Mouse (Mus musculus) midbrain, embryonic 15.5 days (tissue): Measurements from ENCODE around the gene Dpp4. TPM values are rescaled to one million over a fixed set of nuclear protein-coding genes. Genes with fewer than 3 reads are reported as not detected.
A peak's percentile ranks its signal among the peaks of the same experiment; 100 is the strongest.

Experiments
- ATAC-seq: fragments of 200-750 bp; cut with Nextera tagmentation; replicated peaks from 2 replicates; pipeline ENCODE4 v1.8.0; 2017; ENCODE audit warnings: moderate TSS enrichment
- H3K27ac ChIP-seq: fragments of 300-500 bp; sonication (generic); 2 replicates; pipeline ENCODE4 v1.5.1; 2015; ENCODE audit warnings: mild to moderate bottlenecking, inconsistent platforms
- H3K27me3 ChIP-seq: fragments of 300-500 bp; sonication (generic); replicated peaks from 2 replicates; pipeline ENCODE4 v1.6.1; 2015; ENCODE audit warnings: inconsistent platforms
- H3K36me3 ChIP-seq: fragments of 300-500 bp; sonication (generic); replicated peaks from 2 replicates; pipeline ENCODE4 v1.6.1; 2015; ENCODE audit warnings: inconsistent platforms
- H3K4me1 ChIP-seq: fragments of 300-500 bp; sonication (generic); 2 replicates; pipeline ENCODE4 v1.6.1; 2015; ENCODE audit warnings: inconsistent platforms
- H3K4me2 ChIP-seq: fragments of 300-500 bp; sonication (generic); 2 replicates; pipeline ENCODE4 v1.6.1; 2015; ENCODE audit warnings: inconsistent platforms, mild to moderate bottlenecking, moderate library complexity
- H3K4me3 ChIP-seq: fragments of 300-500 bp; sonication (generic); 2 replicates; pipeline ENCODE4 v1.5.1; 2015; ENCODE audit warnings: mild to moderate bottlenecking, inconsistent platforms
- H3K9ac ChIP-seq: fragments of 300-500 bp; sonication (generic); 2 replicates; pipeline ENCODE4 v1.6.1; 2015; ENCODE audit warnings: mild to moderate bottlenecking, inconsistent platforms
- H3K9me3 ChIP-seq: fragments of 300-500 bp; sonication (generic); 2 replicates; pipeline ENCODE4 v1.6.1; 2016; ENCODE audit warnings: inconsistent platforms
- WGBS: fragments of 180-500 bp; shearing (Covaris S2); methylation state at CpG from one replicate; pipeline ENCODE4 v1.1.7; 2015; ENCODE audit warnings: mixed read lengths; 5-methylcytosine and 5-hydroxymethylcytosine counted together
- polyA plus RNA-seq: library from polyadenylated mRNA; unstranded; fragments of >200 nt; fragmentation: Nextera tagmentation; extraction: Ambion mirVana; gene quantifications from 2 replicates; pipeline ENCODE4 v1.2.1, GENCODE M21; 2015

Dpp4 gene
- polyA plus RNA-seq, 1 experiment from 2014 or later: 3.8 TPM

GRCm38 (mm10) chr2:62431245-62431795 is 19.3 kb upstream of the Dpp4 start:
- no peaks in the 10 kb centered on the region for H3K36me3 ChIP-seq
- no peaks in the 10 kb centered on the region for H3K27me3 ChIP-seq
- H3K4me3 ChIP-seq: no peak overlapping the region
- H3K4me1 ChIP-seq: no peaks in the 10 kb centered on the region
- no peak for ATAC-seq
- H3K27ac ChIP-seq: no peak overlapping the region
- H3K4me2 ChIP-seq: no peak overlapping the region
- 82% methylated on average over 8 of the region's 8 CpGs for WGBS
- H3K9me3 ChIP-seq: no peaks in the 10 kb centered on the region
- H3K9ac ChIP-seq: no peak overlapping the region

GRCm38 (mm10) chr2:62425941-62426340 is 13.9 kb upstream of the Dpp4 start:
- Histone ChIP-seq H3K9me3 (no peaks in the 10 kb centered on the region), H3K4me1 (no peaks in the 10 kb centered on the region), H3K36me3 (no peaks in the 10 kb centered on the region), H3K9ac (no peak overlapping the region), H3K27ac (no peak overlapping the region), H3K4me2 (no peak overlapping the region), H3K27me3 (no peaks in the 10 kb centered on the region), H3K4me3 (no peak overlapping the region)
- WGBS: 87% methylated on average over 3 of the region's 3 CpGs
- no peak for ATAC-seq

GRCm38 (mm10) chr2:62423343-62423776 is 11.3 kb upstream of the Dpp4 start:
- Histone ChIP-seq H3K9ac (no peak overlapping the region), H3K4me2 (no peak overlapping the region), H3K36me3 (no peaks in the 10 kb centered on the region), H3K4me1 (no peaks in the 10 kb centered on the region), H3K9me3 (no peaks in the 10 kb centered on the region), H3K27me3 (no peaks in the 10 kb centered on the region), H3K4me3 (no peak overlapping the region), H3K27ac (no peak overlapping the region)
- no peak for ATAC-seq
- 49% methylated on average over 4 of the region's 4 CpGs for WGBS

GRCm38 (mm10) chr2:62422515-62423342 is 10.7 kb upstream of the Dpp4 start:
- no peak overlapping the region for H3K27ac ChIP-seq
- no peak for ATAC-seq
- no peaks in the 10 kb centered on the region for H3K27me3 ChIP-seq
- WGBS: 58% methylated on average over 6 of the region's 6 CpGs
- H3K9ac ChIP-seq: no peak overlapping the region
- H3K9me3 ChIP-seq: no peaks in the 10 kb centered on the region
- H3K4me3 ChIP-seq: no peak overlapping the region
- H3K4me1 ChIP-seq: no peaks in the 10 kb centered on the region
- no peaks in the 10 kb centered on the region for H3K36me3 ChIP-seq
- H3K4me2 ChIP-seq: no peak overlapping the region

- no peak overlapping the region for H3K4me3 ChIP-seq
- H3K4me1 ChIP-seq: no peaks in the 10 kb centered on the region
- H3K27ac ChIP-seq: no peak overlapping the region
- no peak for ATAC-seq
- 89% methylated on average over 4 of the region's 4 CpGs for WGBS
- H3K9me3 ChIP-seq: no peaks in the 10 kb centered on the region
- H3K27me3 ChIP-seq: no peaks in the 10 kb centered on the region
- H3K9ac ChIP-seq: no peak overlapping the region
- no peak overlapping the region for H3K4me2 ChIP-seq
- H3K36me3 ChIP-seq: no peaks in the 10 kb centered on the region
Observed at GRCm38 (mm10) chr2:62421229-62421628, 9.2 kb upstream of the Dpp4 start.

GRCm38 (mm10) chr2:62420045-62420444 is 8.0 kb upstream of the Dpp4 start:
- H3K27me3 ChIP-seq: no peaks in the 10 kb centered on the region
- H3K4me3 ChIP-seq: no peak overlapping the region
- H3K27ac ChIP-seq: no peak overlapping the region
- no peak overlapping the region for H3K9ac ChIP-seq
- no peaks in the 10 kb centered on the region for H3K36me3 ChIP-seq
- 82% methylated on average over 3 of the region's 3 CpGs for WGBS
- no peaks in the 10 kb centered on the region for H3K4me1 ChIP-seq
- no peak overlapping the region for H3K4me2 ChIP-seq
- no peaks in the 10 kb centered on the region for H3K9me3 ChIP-seq
- ATAC-seq: no peak

- Histone ChIP-seq H3K9me3 (no peaks in the 10 kb centered on the region), H3K4me3 (no peak overlapping the region), H3K4me1 (no peaks in the 10 kb centered on the region; the same call in 1 of the 2 replicates), H3K36me3 (no peaks in the 10 kb centered on the region), H3K27ac (no peak overlapping the region), H3K4me2 (no peak overlapping the region), H3K9ac (no peak overlapping the region), H3K27me3 (0 out of 2 replicates have a peak, but pooled peaks cover under 1% of the 10 kb centered on the region)
- ATAC-seq: no peak
- WGBS: 83% methylated on average over 1 of the region's 1 CpGs
Observed at GRCm38 (mm10) chr2:62417233-62417632, 5.2 kb upstream of the Dpp4 start.

- peak; percentile 80 for ATAC-seq
- no peak overlapping the region for H3K27ac ChIP-seq
- H3K4me3 ChIP-seq: peak overlapping the region; percentile 39
- H3K4me2 ChIP-seq: peak overlapping the region; percentile 85
- peaks cover 10% of the 10 kb centered on the region for H3K4me1 ChIP-seq
- WGBS: 7% methylated on average over 47 of the region's 47 CpGs
- H3K27me3 ChIP-seq: peaks cover 14% of the 10 kb centered on the region; the same call in 1 of the 2 replicates
- H3K9ac ChIP-seq: peak overlapping the region; percentile 32; the same call in 1 of the 2 replicates
- H3K9me3 ChIP-seq: no peaks in the 10 kb centered on the region
- H3K36me3 ChIP-seq: no peaks in the 10 kb centered on the region
Observed at GRCm38 (mm10) chr2:62411211-62412080, 585 bp downstream of the Dpp4 start.

GRCm38 (mm10) chr2:62408701-62409201 is 3.3 kb downstream of the Dpp4 start:
- Histone ChIP-seq H3K9me3 (no peaks in the 10 kb centered on the region), H3K4me3 (no peak overlapping the region), H3K27ac (no peak overlapping the region), H3K36me3 (no peaks in the 10 kb centered on the region), H3K4me1 (peaks cover 10% of the 10 kb centered on the region), H3K9ac (no peak overlapping the region), H3K4me2 (no peak overlapping the region), H3K27me3 (peaks cover 14% of the 10 kb centered on the region; the same call in 1 of the 2 replicates)
- WGBS: 40% methylated on average over 4 of the region's 4 CpGs
- no peak for ATAC-seq

GRCm38 (mm10) chr2:62408216-62408615 is 3.8 kb downstream of the Dpp4 start:
- Histone ChIP-seq H3K9ac (no peak overlapping the region), H3K9me3 (no peaks in the 10 kb centered on the region), H3K4me1 (peaks cover 10% of the 10 kb centered on the region), H3K4me2 (no peak overlapping the region), H3K36me3 (no peaks in the 10 kb centered on the region), H3K27me3 (peaks cover 14% of the 10 kb centered on the region; the same call in 1 of the 2 replicates), H3K27ac (no peak overlapping the region), H3K4me3 (no peak overlapping the region)
- ATAC-seq: no peak
- 93% methylated on average over 5 of the region's 5 CpGs for WGBS

- 84% methylated on average over 5 of the region's 5 CpGs for WGBS
- Histone ChIP-seq H3K36me3 (no peaks in the 10 kb centered on the region), H3K9me3 (no peaks in the 10 kb centered on the region), H3K9ac (no peak overlapping the region), H3K27ac (no peak overlapping the region), H3K27me3 (no peaks in the 10 kb centered on the region), H3K4me1 (no peaks in the 10 kb centered on the region), H3K4me3 (no peak overlapping the region), H3K4me2 (no peak overlapping the region)
- no peak for ATAC-seq
Observed at GRCm38 (mm10) chr2:62403556-62404135, 8.4 kb downstream of the Dpp4 start.

GRCm38 (mm10) chr2:62401011-62401410 is 11.0 kb downstream of the Dpp4 start:
- Histone ChIP-seq H3K9me3 (no peaks in the 10 kb centered on the region), H3K27ac (no peak overlapping the region), H3K9ac (no peak overlapping the region), H3K27me3 (no peaks in the 10 kb centered on the region), H3K4me3 (no peak overlapping the region), H3K4me2 (no peak overlapping the region), H3K4me1 (no peaks in the 10 kb centered on the region), H3K36me3 (no peaks in the 10 kb centered on the region)
- ATAC-seq: no peak
- 89% methylated on average over 6 of the region's 6 CpGs for WGBS
